Mouse (Mus musculus): Measurements from ENCODE around the gene Bcl3.
A peak's percentile ranks its signal among the peaks of the same experiment; 100 is the strongest.
"Not testable (repeated sequence)": the region's sequence is repeated elsewhere in the genome, so short reads cannot be mapped to it uniquely, and the experiment has no call there.

Bcl3 gene

DNA sequence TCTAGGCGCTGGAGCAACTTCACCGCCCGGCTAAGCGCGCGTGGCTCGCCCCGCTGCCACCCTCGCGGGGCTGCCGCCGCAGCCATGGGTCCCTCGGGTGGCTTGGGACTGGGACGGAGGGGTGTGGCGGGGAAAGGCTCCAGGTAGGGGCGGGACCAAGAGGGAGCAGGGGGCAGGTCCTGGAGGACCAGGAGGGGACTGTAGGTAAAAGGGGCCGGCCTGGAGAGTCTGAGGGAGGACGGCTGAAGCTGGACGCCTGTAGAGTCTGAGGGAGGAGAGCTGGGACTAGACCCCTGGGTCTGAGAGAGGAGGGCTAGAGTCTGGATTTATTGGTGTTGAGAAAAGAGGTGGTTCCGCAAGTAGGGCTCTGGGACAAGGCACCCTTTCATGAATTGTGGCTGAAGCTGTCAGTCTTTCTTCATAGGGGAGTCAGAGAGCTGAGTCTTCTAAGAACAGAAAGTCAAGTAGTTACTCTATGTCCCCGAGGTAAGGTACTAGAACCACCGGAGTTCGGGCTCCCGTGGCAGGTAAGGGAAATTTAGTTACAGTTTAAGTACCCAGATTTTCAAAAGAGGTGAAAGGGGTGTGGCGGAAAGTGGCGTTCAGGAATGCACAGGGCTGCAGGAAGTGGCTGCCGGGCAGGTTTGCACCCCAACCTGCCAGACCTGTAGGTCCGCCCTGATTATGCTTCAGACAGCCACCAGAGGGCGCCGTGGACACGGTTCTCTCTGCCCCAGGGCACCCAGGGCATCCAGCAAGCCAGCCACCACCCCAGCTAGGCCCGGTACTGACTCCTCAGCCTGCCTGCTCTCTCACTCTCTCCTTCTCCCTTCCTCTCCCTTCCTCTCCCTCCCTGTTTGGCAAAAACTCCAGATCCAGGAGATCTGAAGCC, 25.6 kb downstream of the Bcl3 start, which contains the start of gene Cblc:
Gene Cblc, minus strand, starts transcription at position 113 of the 892 bp plus-strand sequence.
- H3K27me3 ChIP-seq (ENCODE audit: control insufficient read depth, insufficient read depth, low read length, poor library complexity, severe bottlenecking), result 0 out of 2 replicates have a peak, but pooled peaks cover 2% of the 10 kb centered on the region
- DNase-seq (ENCODE audit: low read depth, low spot score), result peak; percentile 93
- no peaks in the 10 kb centered on the region for H3K36me3 ChIP-seq (ENCODE audit: control insufficient read depth, insufficient read depth, low read length, poor library complexity, severe bottlenecking)

DNA sequence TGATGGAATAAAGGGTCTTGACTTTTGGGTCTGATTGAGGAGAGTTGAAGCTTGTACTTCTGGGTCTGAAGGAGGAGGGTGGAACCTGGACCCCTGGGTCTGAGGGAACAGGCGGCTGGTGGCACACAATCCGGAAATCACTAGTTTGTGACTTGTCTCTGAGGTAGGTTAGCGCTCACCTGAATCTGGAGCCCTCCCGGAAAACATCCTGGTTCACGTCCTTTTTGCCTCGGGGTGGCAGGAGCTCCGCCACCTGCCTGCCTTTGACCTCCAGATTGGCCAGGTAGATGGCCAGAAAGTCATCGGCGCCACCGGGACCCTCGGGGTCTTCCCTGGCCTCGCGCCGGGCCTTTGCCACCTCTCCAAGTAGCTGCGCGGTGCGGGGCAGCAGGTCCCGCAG, 26.3 kb downstream of the Bcl3 start:
- Histone ChIP-seq H3K27me3 (ENCODE audit: control insufficient read depth, insufficient read depth, low read length, poor library complexity, severe bottlenecking) (0 out of 2 replicates have a peak, but pooled peaks cover 2% of the 10 kb centered on the region), H3K36me3 (ENCODE audit: control insufficient read depth, insufficient read depth, low read length, poor library complexity, severe bottlenecking) (no peaks in the 10 kb centered on the region)
- no peak for DNase-seq (ENCODE audit: low read depth, low spot score)

DNA sequence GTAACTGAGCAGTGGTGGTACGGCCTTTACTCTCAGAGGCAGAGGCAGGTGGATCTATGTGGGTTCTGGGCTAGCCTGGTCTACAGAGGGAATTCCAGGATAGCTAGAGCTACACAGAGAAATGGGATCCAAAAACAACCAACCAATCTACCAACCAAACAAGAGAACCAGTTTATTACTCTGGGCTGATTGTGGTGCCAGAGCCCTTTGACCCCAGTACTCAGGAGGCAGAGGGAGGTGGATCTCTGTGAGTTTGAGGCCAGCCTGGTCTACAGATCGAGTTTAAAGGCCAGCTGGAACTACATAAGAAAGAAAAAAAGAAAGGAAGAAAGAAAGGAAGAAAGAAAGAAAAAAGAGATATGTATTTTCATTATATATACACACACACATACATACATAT, 27.3 kb downstream of the Bcl3 start:
- no peak for DNase-seq (ENCODE audit: low read depth, low spot score)
- Histone ChIP-seq H3K36me3 (ENCODE audit: control insufficient read depth, insufficient read depth, low read length, poor library complexity, severe bottlenecking) (no peaks in the 10 kb centered on the region), H3K27me3 (ENCODE audit: control insufficient read depth, insufficient read depth, low read length, poor library complexity, severe bottlenecking) (0 out of 2 replicates have a peak, but pooled peaks cover 2% of the 10 kb centered on the region)

DNA sequence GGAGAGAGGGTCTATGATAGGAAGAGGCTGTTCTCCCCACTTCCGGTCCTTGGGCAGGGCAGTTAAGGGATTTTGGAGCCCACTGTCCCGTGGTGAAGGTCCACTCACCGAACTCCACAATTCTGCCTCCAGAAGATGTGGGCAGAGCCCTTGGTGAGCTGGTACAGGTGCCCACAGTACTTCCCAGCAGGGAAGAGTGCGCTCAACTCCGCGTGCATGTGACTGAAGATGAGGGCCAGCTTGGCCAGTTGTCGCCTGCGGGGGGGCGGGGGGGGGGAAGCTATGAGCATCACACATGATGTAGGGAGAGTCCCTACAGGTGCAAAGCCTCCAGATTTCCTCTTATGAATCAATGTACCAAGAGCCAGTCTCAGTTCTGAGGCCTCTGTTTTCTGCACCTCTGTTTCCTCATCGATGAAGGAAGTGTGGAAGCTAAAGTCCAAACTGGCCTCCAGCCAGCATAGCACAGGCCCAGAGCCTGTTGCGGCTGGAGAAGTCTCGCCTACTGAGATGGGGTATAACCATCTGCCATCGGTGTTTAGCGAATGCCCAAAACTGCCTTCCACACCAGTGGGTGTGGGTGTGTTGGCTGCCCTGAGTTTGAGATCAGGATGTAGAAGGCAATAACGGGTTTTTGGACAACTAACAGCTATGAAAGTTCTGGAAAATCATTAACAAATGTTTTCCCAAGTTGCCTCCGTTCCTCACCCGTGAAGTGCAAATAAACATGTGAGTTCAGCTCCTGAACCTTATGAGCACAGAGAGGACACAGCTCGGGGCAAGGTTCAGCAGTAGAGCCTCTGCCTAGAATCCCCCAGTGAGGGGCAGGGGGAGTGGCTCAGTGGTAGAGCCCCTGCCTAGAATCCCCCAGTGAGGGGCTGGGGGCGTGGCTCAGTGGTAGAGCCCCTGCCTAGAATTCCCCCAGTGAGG, 29.6 kb downstream of the Bcl3 start:
- 0 out of 2 replicates have a peak, but pooled peaks cover 2% of the 10 kb centered on the region for H3K27me3 ChIP-seq (ENCODE audit: control insufficient read depth, insufficient read depth, low read length, poor library complexity, severe bottlenecking)
- DNase-seq (ENCODE audit: low read depth, low spot score), result peak; percentile 40
- H3K36me3 ChIP-seq (ENCODE audit: control insufficient read depth, insufficient read depth, low read length, poor library complexity, severe bottlenecking), result no peaks in the 10 kb centered on the region

DNA sequence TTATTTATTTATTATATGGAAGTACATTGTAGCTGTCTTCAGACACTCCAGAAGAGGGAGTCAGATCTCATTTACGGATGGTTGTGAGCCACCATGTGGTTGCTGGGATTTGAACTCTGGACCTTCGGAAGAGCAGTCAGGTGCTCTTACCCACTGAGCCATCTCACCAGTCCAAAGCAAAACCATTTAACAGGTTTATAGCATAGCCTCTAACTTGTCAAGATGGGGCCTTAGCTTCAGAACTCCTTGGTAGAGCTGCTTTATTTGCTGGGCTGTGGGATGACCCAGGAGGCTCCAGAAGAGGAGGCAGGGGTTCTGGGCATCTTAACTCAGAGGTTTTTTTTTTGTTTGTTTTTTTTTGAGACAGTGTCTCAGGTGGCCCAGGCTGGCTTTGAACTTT, 31.1 kb downstream of the Bcl3 start:
- not testable (repeated sequence) for H3K36me3 ChIP-seq (ENCODE audit: control insufficient read depth, insufficient read depth, low read length, poor library complexity, severe bottlenecking); H3K27me3 ChIP-seq (ENCODE audit: control insufficient read depth, insufficient read depth, low read length, poor library complexity, severe bottlenecking); DNase-seq (ENCODE audit: low read depth, low spot score)

DNA sequence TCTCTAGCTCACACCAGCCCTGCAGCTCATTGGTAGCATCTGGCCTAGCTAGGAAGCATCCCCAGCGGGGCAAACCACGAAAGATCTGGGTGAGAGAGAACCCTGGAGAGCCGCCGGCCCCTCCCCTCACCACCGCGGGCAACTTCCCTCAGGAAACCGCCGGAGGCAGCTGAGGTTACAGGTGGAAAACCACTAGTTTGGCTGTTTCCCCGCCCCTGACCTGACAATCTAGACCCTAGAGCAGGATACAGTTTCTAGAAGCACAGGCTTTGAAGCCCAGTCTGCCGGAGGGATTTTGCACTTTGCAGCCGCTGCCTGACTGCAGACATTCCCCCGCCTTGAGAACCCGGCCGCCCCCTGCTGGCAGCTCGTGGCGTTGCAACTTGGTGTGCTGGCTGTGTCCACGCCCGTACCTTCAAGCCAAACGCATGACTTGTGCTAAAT, 32.6 kb downstream of the Bcl3 start:
- Histone ChIP-seq H3K36me3 (ENCODE audit: control insufficient read depth, insufficient read depth, low read length, poor library complexity, severe bottlenecking) (no peaks in the 10 kb centered on the region), H3K27me3 (ENCODE audit: control insufficient read depth, insufficient read depth, low read length, poor library complexity, severe bottlenecking) (no peaks in the 10 kb centered on the region)
- DNase-seq (ENCODE audit: low read depth, low spot score), result peak; percentile 90

DNA sequence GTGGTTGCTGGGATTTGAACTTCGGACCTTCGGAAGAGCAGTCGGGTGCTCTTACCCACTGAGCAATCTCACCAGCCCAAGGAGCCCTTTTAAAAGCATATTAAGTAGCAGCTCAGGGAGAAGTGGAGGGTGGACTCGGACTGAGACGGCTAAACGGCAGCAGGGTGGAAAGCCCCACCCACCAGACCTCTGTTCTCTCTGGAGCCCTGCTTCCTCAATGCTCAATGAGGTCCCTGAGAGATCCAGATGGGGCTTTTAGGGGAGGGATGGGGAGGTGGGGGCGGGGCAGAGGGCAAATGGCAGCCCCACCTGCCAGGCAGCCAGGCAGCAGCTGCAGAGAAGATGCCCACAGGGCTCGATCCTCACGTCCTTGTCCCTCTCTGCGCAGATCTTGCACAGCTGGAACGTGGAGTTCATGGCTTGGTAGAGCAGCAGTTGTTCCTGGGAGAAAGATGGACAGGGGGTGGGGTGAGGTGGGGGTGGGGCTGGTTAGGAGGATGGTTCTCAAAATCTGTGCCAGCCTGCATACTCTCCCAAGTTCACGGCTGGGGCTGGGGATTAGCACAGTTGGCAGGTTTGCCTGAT, 36.6 kb downstream of the Bcl3 start:
- no peaks in the 10 kb centered on the region for H3K27me3 ChIP-seq (ENCODE audit: control insufficient read depth, insufficient read depth, low read length, poor library complexity, severe bottlenecking)
- peak; percentile 37 for DNase-seq (ENCODE audit: low read depth, low spot score)
- no peaks in the 10 kb centered on the region for H3K36me3 ChIP-seq (ENCODE audit: control insufficient read depth, insufficient read depth, low read length, poor library complexity, severe bottlenecking)

DNA sequence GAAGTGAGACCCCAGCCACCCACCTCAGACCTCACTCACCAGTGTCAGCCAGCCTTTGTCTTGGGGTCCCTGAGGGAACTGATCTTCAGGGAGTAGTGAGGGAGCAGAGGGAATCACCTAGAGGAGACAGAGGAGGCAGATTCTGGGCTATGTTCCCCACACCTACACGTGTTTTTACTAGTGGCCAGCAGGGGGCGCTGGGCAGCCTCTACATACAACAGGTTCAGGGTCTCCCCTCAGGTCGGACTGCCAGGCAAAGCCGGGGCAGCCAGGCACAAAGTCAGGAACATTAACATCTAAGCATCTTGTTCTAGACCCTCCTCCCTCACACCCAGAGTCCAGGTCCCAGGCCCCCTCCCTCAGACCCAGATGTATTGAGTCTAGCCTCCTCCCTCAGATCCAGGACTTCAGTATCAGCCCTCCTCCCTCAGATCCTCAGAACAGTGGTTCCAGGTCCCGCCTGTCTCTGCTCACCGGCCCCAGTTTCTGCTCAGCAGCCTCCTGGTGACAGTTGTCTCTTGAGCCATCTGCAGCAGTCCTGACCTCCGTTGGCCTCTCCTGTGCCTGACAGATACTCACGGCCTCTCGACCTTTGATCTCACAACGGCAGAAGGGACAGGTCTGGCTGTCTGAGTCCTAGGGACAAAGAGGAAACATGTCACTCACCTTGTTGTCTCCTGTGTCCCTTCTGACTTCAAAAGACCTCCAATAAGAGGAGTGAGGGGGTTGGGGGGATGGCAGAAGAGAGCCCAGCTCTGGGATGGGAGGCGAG, 37.6 kb downstream of the Bcl3 start:
- Histone ChIP-seq H3K27me3 (ENCODE audit: control insufficient read depth, insufficient read depth, low read length, poor library complexity, severe bottlenecking) (no peaks in the 10 kb centered on the region), H3K36me3 (ENCODE audit: control insufficient read depth, insufficient read depth, low read length, poor library complexity, severe bottlenecking) (no peaks in the 10 kb centered on the region)
- DNase-seq (ENCODE audit: low read depth, low spot score), result peak; percentile 47

DNA sequence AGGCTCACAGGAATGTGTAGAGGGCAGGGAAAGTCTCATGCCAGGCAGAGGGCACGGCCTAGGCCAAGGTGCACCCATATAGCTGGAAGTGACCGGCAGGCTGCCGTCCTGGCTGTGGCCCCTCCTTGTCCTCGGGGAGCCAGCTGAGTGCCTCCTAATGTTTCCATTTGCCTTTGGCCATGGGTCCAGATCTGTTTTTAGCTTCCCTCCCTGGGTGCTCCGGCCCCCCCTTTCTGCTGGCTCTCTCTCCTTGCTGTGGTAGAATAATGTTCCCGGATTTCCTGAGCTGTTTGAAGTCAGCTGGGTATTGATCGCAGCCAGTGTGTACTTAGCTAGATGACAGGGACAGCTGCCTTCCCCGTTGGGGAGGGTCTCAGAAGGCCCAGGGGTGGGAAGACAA, 38.9 kb downstream of the Bcl3 start:
- no peaks in the 10 kb centered on the region for H3K36me3 ChIP-seq (ENCODE audit: control insufficient read depth, insufficient read depth, low read length, poor library complexity, severe bottlenecking)
- DNase-seq (ENCODE audit: low read depth, low spot score), result no peak
- H3K27me3 ChIP-seq (ENCODE audit: control insufficient read depth, insufficient read depth, low read length, poor library complexity, severe bottlenecking), result no peaks in the 10 kb centered on the region

DNA sequence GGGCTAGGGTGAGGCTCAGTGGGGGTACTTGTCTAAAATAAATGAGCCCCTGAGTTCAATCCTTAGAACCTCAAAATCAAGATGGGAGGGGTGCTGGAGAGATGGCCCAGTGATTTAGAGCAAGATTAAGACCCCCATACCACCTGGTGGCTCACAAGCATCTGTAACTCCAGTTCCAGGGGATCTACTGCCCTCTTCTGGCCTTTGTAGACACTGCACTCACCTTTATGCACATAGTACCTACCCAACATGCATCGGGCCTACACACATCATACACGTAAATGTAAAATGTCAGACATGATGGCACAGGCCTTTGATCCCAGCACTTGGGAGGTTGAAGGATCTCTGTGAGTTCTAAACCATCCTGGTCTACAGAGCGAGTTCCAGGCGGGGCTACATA, 39.9 kb downstream of the Bcl3 start:
- peak; percentile 30 for DNase-seq (ENCODE audit: low read depth, low spot score)
- no peaks in the 10 kb centered on the region for H3K36me3 ChIP-seq (ENCODE audit: control insufficient read depth, insufficient read depth, low read length, poor library complexity, severe bottlenecking)
- no peaks in the 10 kb centered on the region for H3K27me3 ChIP-seq (ENCODE audit: control insufficient read depth, insufficient read depth, low read length, poor library complexity, severe bottlenecking)

DNA sequence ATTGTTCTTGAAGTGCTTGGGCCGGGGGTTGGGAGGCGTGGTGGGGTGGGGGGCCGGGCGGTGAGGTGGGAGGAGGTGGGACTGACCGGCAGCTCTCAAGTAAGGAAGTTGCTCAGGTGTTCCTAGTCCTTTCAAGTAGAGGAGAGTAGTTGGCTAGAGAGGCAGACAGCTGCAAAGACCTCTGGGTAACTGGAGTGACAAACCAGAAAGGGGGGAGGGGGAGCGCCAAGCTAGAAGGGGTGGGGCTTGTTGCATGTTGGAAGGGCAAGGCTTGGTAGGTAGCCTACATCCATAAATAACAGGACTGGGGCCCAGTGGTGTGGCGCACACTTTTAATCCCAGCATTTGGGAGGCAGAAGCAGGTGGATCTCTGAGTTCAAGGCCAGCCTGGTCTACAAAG, 40.8 kb downstream of the Bcl3 start:
- Histone ChIP-seq H3K36me3 (ENCODE audit: control insufficient read depth, insufficient read depth, low read length, poor library complexity, severe bottlenecking) (no peaks in the 10 kb centered on the region), H3K27me3 (ENCODE audit: control insufficient read depth, insufficient read depth, low read length, poor library complexity, severe bottlenecking) (no peaks in the 10 kb centered on the region)
- DNase-seq (ENCODE audit: low read depth, low spot score), result no peak

DNA sequence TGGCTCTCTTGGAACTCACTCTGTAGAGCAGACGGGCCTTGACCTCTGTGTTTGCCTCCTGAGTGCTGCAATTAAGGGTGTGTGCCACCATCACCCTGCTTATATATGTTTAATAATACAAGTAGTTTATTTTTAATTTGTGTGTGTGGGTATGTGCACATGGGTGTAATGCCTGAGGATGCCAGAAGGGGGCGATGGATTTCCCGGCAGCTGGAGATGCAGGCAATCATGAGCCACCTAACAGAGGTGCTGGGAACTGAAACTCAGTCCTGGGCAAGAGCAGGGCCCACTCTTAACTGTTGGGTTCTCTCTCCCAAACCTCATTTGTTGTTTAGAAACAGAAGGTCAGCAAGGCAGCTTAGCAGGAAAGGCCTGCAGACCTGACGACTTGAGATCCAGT, 42.7 kb downstream of the Bcl3 start:
- DNase-seq (ENCODE audit: low read depth, low spot score), result no peak
- Histone ChIP-seq H3K27me3 (ENCODE audit: control insufficient read depth, insufficient read depth, low read length, poor library complexity, severe bottlenecking) (no peaks in the 10 kb centered on the region), H3K36me3 (ENCODE audit: control insufficient read depth, insufficient read depth, low read length, poor library complexity, severe bottlenecking) (no peaks in the 10 kb centered on the region)

DNA sequence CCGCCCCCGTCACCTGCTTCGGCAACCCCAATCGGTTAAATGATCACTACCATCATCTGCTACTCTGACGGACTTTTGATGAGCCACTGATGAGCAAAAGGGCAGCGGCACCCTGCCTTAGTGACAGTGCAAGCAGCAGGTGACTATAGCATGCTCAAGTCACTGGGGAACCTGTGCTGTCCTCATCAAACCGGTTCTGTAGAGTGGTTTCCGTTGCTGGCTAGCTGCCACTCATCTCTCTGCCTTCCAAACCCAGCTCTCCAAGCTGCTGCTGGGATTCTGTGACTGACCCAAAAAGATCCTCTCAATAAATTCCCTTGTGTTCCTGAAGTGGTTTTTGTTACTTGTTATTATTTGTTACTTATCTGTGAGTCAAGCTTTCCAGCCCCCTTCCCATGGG, 43.9 kb downstream of the Bcl3 start:
- no peaks in the 10 kb centered on the region for H3K27me3 ChIP-seq (ENCODE audit: control insufficient read depth, insufficient read depth, low read length, poor library complexity, severe bottlenecking)
- no peak for DNase-seq (ENCODE audit: low read depth, low spot score)
- H3K36me3 ChIP-seq (ENCODE audit: control insufficient read depth, insufficient read depth, low read length, poor library complexity, severe bottlenecking), result no peaks in the 10 kb centered on the region
